Mouse (Mus musculus) erythroblast, embryonic 14.5 days (primary cell): Measurements from ENCODE around the gene Tmem167b.

Experiments used
- GATA1 ChIP-seq: IDR thresholded peaks from 2 replicates; pipeline ENCODE4 v1.6.1; 2012; ENCODE audit warnings: low read length, inconsistent platforms, mixed read lengths
- TAL1 ChIP-seq: IDR thresholded peaks from 3 replicates; pipeline ENCODE4 v1.6.1; 2012; ENCODE audit warnings: low read length, inconsistent platforms, mixed read lengths

GRCm38 (mm10) chr3:108542299-108542698 lies 20.0 kb downstream of the Tmem167b start:
- TF ChIP-seq TAL1 = no peak
- TF ChIP-seq GATA1 = no peak
